Mouse (Mus musculus): ENCODE results near the gene 1600002K03Rik.

DNA sequence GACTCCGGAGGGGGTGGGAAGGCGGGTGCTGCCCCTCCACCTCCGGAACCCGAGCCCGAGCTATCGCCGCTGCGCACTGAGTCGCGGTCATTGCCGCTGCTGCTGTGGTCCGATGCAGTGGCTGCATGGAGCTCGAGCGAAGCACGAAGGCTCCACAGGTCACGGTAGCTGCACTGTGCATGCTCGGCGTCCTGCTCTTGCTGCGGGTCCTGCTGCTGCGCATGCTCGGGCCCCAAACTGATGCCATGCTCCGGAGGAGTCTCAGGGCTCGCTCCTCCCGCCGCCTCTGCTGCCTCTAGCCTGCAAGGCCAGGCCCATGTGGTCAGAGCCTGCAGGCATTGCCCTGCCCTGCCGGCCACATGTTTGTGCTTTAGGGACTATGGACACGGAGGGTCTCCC, 40.8 kb upstream of the 1600002K03Rik start:
- TF ChIP-seq CTCF (IDR thresholded peaks at IDR 0.05; ENCODE audit: borderline replicate concordance, extremely low read depth, insufficient read depth, insufficient read length) (no peak), POLR2A (IDR thresholded peaks at IDR 0.05; ENCODE audit: borderline replicate concordance, extremely low read depth, insufficient read depth, insufficient read length, poor library complexity, severe bottlenecking) (no peak)

All from brain, embryonic 14.5 days (tissue).